Mouse (Mus musculus) heart, adult 2 months (tissue): ENCODE data around the gene Nop9.

Experiments
- CTCF ChIP-seq: fragments of 200-600 bp; IDR thresholded peaks from 2 replicates; pipeline ENCODE4 v1.8.1; 2022; ENCODE audit warnings: antibody characterized with exemption, mild to moderate bottlenecking, moderate library complexity
- EP300 ChIP-seq: fragments of 200-500 bp; IDR thresholded peaks from 2 replicates; pipeline ENCODE4 v1.6.1; 2011; ENCODE audit warnings: low read depth, low read length, control low read depth; ENCODE audit not compliant: insufficient read depth

- TF ChIP-seq EP300 (no peak), CTCF (no peak)
These were observed 11.6 kb upstream of the Nop9 start for GRCm38 (mm10) chr14:55733889-55734288.
